Mouse (Mus musculus) neural tube, embryonic 13.5 days (tissue): ENCODE measurements around the gene Kcnma1. TPM values are rescaled to one million over a fixed set of nuclear protein-coding genes. Genes with fewer than 3 reads are reported as not detected.

Experiments
- ATAC-seq: fragments of 200-750 bp; cut with Nextera tagmentation; 2 replicates; pipeline ENCODE4 v1.8.0; 2017; ENCODE audit warnings: low read depth, mild to moderate bottlenecking, moderate TSS enrichment, moderate library complexity
- H3K27ac ChIP-seq: fragments of 300-500 bp; sonication (generic); replicated peaks from 2 replicates; pipeline ENCODE4 v1.5.1; 2015; ENCODE audit warnings: moderate library complexity, mild to moderate bottlenecking, inconsistent platforms
- H3K27me3 ChIP-seq: fragments of 300-500 bp; sonication (generic); 2 replicates; pipeline ENCODE4 v1.6.1; 2015; ENCODE audit warnings: mild to moderate bottlenecking, inconsistent platforms
- H3K36me3 ChIP-seq: fragments of 300-500 bp; sonication (generic); 2 replicates; pipeline ENCODE4 v1.6.1; 2015; ENCODE audit warnings: mild to moderate bottlenecking, inconsistent platforms
- H3K4me1 ChIP-seq: fragments of 300-500 bp; sonication (generic); replicated peaks from 2 replicates; pipeline ENCODE4 v1.6.1; 2015; ENCODE audit warnings: inconsistent platforms
- H3K4me2 ChIP-seq: fragments of 300-500 bp; sonication (generic); 2 replicates; pipeline ENCODE4 v1.6.1; 2015; ENCODE audit warnings: inconsistent platforms, mild to moderate bottlenecking, moderate library complexity
- H3K4me3 ChIP-seq: fragments of 300-500 bp; sonication (generic); 2 replicates; pipeline ENCODE4 v1.5.1; 2015; ENCODE audit warnings: mild to moderate bottlenecking, inconsistent platforms
- H3K9ac ChIP-seq: fragments of 300-500 bp; sonication (generic); 2 replicates; pipeline ENCODE4 v1.6.1; 2015; ENCODE audit warnings: moderate library complexity, mild to moderate bottlenecking, inconsistent platforms
- H3K9me3 ChIP-seq: fragments of 300-500 bp; sonication (generic); 2 replicates; pipeline ENCODE4 v1.6.1; 2016; ENCODE audit warnings: inconsistent platforms
- WGBS: fragments of 180-500 bp; shearing (Covaris S2); methylation state at CpG from one replicate; pipeline ENCODE4 v1.1.7; 2015; 5-methylcytosine and 5-hydroxymethylcytosine counted together
- polyA plus RNA-seq: library from polyadenylated mRNA; unstranded; fragments of >200 nt; fragmentation: Nextera tagmentation; extraction: Ambion mirVana; gene quantifications from 2 replicates; pipeline ENCODE4 v1.2.1, GENCODE M21; 2015

Gene Kcnma1
- polyA plus RNA-seq, 1 experiment from 2014 or later: 13.1 TPM

- Histone ChIP-seq H3K9me3 (no peaks in the 10 kb centered on the region), H3K36me3 (no peaks in the 10 kb centered on the region), H3K9ac (no peak overlapping the region), H3K27me3 (no peaks in the 10 kb centered on the region), H3K4me3 (no peak overlapping the region), H3K27ac (no peak overlapping the region), H3K4me2 (no peak overlapping the region), H3K4me1 (peaks cover 34% of the 10 kb centered on the region)
- WGBS: 61% methylated on average over 1 of the region's 1 CpGs
- no peak for ATAC-seq
These were observed 444.0 kb downstream of the Kcnma1 start for GRCm38 (mm10) chr14:23570251-23570650.

- Histone ChIP-seq H3K4me3 (no peak overlapping the region), H3K36me3 (no peaks in the 10 kb centered on the region), H3K9ac (no peak overlapping the region), H3K27me3 (no peaks in the 10 kb centered on the region), H3K9me3 (no peaks in the 10 kb centered on the region), H3K4me1 (peaks cover 20% of the 10 kb centered on the region), H3K27ac (no peak overlapping the region), H3K4me2 (no peak overlapping the region)
- 83% methylated on average over 3 of the region's 3 CpGs for WGBS
- no peak for ATAC-seq
These were observed 448.4 kb downstream of the Kcnma1 start for GRCm38 (mm10) chr14:23565931-23566330.

- no peak overlapping the region for H3K4me3 ChIP-seq
- H3K27me3 ChIP-seq: no peaks in the 10 kb centered on the region
- peaks cover 20% of the 10 kb centered on the region for H3K4me1 ChIP-seq
- no peaks in the 10 kb centered on the region for H3K9me3 ChIP-seq
- 0 out of 2 replicates have a peak overlapping the region, but pooled peaks have one; percentile 17 for H3K9ac ChIP-seq
- H3K27ac ChIP-seq: 0 out of 2 replicates have a peak overlapping the region, but pooled peaks have one; percentile 13
- 36% methylated on average over 7 of the region's 7 CpGs for WGBS
- peak; percentile 36; the same call in 1 of the 2 replicates for ATAC-seq
- no peaks in the 10 kb centered on the region for H3K36me3 ChIP-seq
- no peak overlapping the region for H3K4me2 ChIP-seq
These were observed 449.8 kb downstream of the Kcnma1 start for GRCm38 (mm10) chr14:23564474-23564873.

- ATAC-seq: no peak
- H3K4me1 ChIP-seq: peaks cover 20% of the 10 kb centered on the region
- H3K27ac ChIP-seq: no peak overlapping the region
- no peak overlapping the region for H3K4me2 ChIP-seq
- H3K27me3 ChIP-seq: no peaks in the 10 kb centered on the region
- no peaks in the 10 kb centered on the region for H3K9me3 ChIP-seq
- WGBS: 70% methylated on average over 2 of the region's 2 CpGs
- H3K4me3 ChIP-seq: no peak overlapping the region
- H3K9ac ChIP-seq: no peak overlapping the region
- H3K36me3 ChIP-seq: no peaks in the 10 kb centered on the region
These were observed 451.1 kb downstream of the Kcnma1 start for GRCm38 (mm10) chr14:23563180-23563579.

- WGBS: 81% methylated on average over 2 of the region's 2 CpGs
- no peaks in the 10 kb centered on the region for H3K9me3 ChIP-seq
- no peak overlapping the region for H3K4me2 ChIP-seq
- H3K36me3 ChIP-seq: no peaks in the 10 kb centered on the region
- H3K9ac ChIP-seq: no peak overlapping the region
- H3K4me3 ChIP-seq: no peak overlapping the region
- H3K27me3 ChIP-seq: no peaks in the 10 kb centered on the region
- H3K27ac ChIP-seq: no peak overlapping the region
- ATAC-seq: no peak
- H3K4me1 ChIP-seq: 0 out of 2 replicates have a peak, but pooled peaks cover 4% of the 10 kb centered on the region
These were observed 458.6 kb downstream of the Kcnma1 start for GRCm38 (mm10) chr14:23555647-23556046.

GRCm38 (mm10) chr14:23552252-23552974 lies 461.9 kb downstream of the Kcnma1 start:
- no peak overlapping the region for H3K27ac ChIP-seq
- no peaks in the 10 kb centered on the region for H3K9me3 ChIP-seq
- H3K4me2 ChIP-seq: no peak overlapping the region
- no peak overlapping the region for H3K9ac ChIP-seq
- no peak for ATAC-seq
- 0 out of 2 replicates have a peak, but pooled peaks cover 4% of the 10 kb centered on the region for H3K4me1 ChIP-seq
- H3K36me3 ChIP-seq: no peaks in the 10 kb centered on the region
- H3K27me3 ChIP-seq: no peaks in the 10 kb centered on the region
- H3K4me3 ChIP-seq: no peak overlapping the region
- WGBS: 46% methylated on average over 5 of the region's 5 CpGs

GRCm38 (mm10) chr14:23550467-23550866 lies 463.8 kb downstream of the Kcnma1 start:
- ATAC-seq: no peak
- Histone ChIP-seq H3K27ac (no peak overlapping the region), H3K4me1 (0 out of 2 replicates have a peak, but pooled peaks cover 4% of the 10 kb centered on the region), H3K36me3 (no peaks in the 10 kb centered on the region), H3K4me2 (no peak overlapping the region), H3K9me3 (no peaks in the 10 kb centered on the region), H3K9ac (no peak overlapping the region), H3K4me3 (no peak overlapping the region), H3K27me3 (no peaks in the 10 kb centered on the region)
- 88% methylated on average over 3 of the region's 3 CpGs for WGBS

GRCm38 (mm10) chr14:23542131-23542530 lies 472.2 kb downstream of the Kcnma1 start:
- ATAC-seq: no peak
- Histone ChIP-seq H3K36me3 (no peaks in the 10 kb centered on the region), H3K4me3 (no peak overlapping the region), H3K4me1 (no peaks in the 10 kb centered on the region), H3K9me3 (no peaks in the 10 kb centered on the region), H3K27ac (no peak overlapping the region), H3K9ac (no peak overlapping the region), H3K4me2 (no peak overlapping the region), H3K27me3 (no peaks in the 10 kb centered on the region)
- WGBS: 83% methylated on average over 6 of the region's 6 CpGs

- WGBS: 93% methylated on average over 3 of the region's 3 CpGs
- Histone ChIP-seq H3K9ac (no peak overlapping the region), H3K27ac (no peak overlapping the region), H3K4me1 (no peaks in the 10 kb centered on the region), H3K4me3 (no peak overlapping the region), H3K9me3 (no peaks in the 10 kb centered on the region), H3K4me2 (no peak overlapping the region), H3K27me3 (no peaks in the 10 kb centered on the region), H3K36me3 (no peaks in the 10 kb centered on the region)
- no peak for ATAC-seq
These were observed 474.7 kb downstream of the Kcnma1 start for GRCm38 (mm10) chr14:23539621-23540020.

- Histone ChIP-seq H3K4me1 (no peaks in the 10 kb centered on the region), H3K9ac (no peak overlapping the region), H3K27ac (no peak overlapping the region), H3K4me3 (no peak overlapping the region), H3K4me2 (no peak overlapping the region), H3K9me3 (no peaks in the 10 kb centered on the region), H3K36me3 (no peaks in the 10 kb centered on the region), H3K27me3 (peaks cover 6% of the 10 kb centered on the region; the same call in 1 of the 2 replicates)
- no peak for ATAC-seq
- WGBS: 69% methylated on average over 3 of the region's 3 CpGs
These were observed 480.9 kb downstream of the Kcnma1 start for GRCm38 (mm10) chr14:23533346-23533745.

GRCm38 (mm10) chr14:23531735-23532525 lies 482.4 kb downstream of the Kcnma1 start:
- H3K4me1 ChIP-seq: no peaks in the 10 kb centered on the region
- ATAC-seq: no peak
- H3K36me3 ChIP-seq: no peaks in the 10 kb centered on the region
- H3K9ac ChIP-seq: no peak overlapping the region
- whole genome bisulfite sequencing: 74% methylated on average over 8 of the region's 8 CpGs
- no peak overlapping the region for H3K4me2 ChIP-seq
- H3K9me3 ChIP-seq: no peaks in the 10 kb centered on the region
- H3K27ac ChIP-seq: no peak overlapping the region
- H3K27me3 ChIP-seq: peaks cover 6% of the 10 kb centered on the region; the same call in 1 of the 2 replicates
- H3K4me3 ChIP-seq: no peak overlapping the region

- Histone ChIP-seq H3K27ac (no peak overlapping the region), H3K36me3 (no peaks in the 10 kb centered on the region), H3K4me2 (no peak overlapping the region), H3K4me3 (no peak overlapping the region), H3K9me3 (no peaks in the 10 kb centered on the region), H3K4me1 (no peaks in the 10 kb centered on the region), H3K27me3 (peaks cover 6% of the 10 kb centered on the region; the same call in 1 of the 2 replicates), H3K9ac (no peak overlapping the region)
- no peak for ATAC-seq
- 8% methylated on average over 4 of the region's 4 CpGs for WGBS
These were observed 484.6 kb downstream of the Kcnma1 start for GRCm38 (mm10) chr14:23529720-23530119.
